Mouse (Mus musculus) midbrain, embryonic 11.5 days (tissue): ENCODE data around the gene Rabl2. TPM values are rescaled to one million over a fixed set of nuclear protein-coding genes. Genes with fewer than 3 reads are reported as not detected.

Source experiments
- ATAC-seq: fragments of 200-750 bp; cut with Nextera tagmentation; 2 replicates; pipeline ENCODE4 v1.8.0; 2017; ENCODE audit warnings: moderate TSS enrichment, moderate library complexity; ENCODE audit not compliant: low FRiP score
- DNase-seq: peaks from one replicate; pipeline ENCODE4 v3.0.0; 2015; ENCODE audit warnings: low spot score; ENCODE audit errors: missing footprints
- H3K27ac ChIP-seq: fragments of 300-500 bp; sonication (generic); 2 replicates; pipeline ENCODE4 v1.5.1; 2014; ENCODE audit warnings: low read depth, low read length
- H3K27me3 ChIP-seq: fragments of 300-500 bp; sonication (generic); 2 replicates; pipeline ENCODE4 v1.6.1; 2014; ENCODE audit warnings: mild to moderate bottlenecking, low read length, moderate library complexity, mixed read lengths; ENCODE audit not compliant: control insufficient read depth, insufficient read depth
- H3K36me3 ChIP-seq: fragments of 300-500 bp; sonication (generic); 2 replicates; pipeline ENCODE4 v1.6.1; 2014; ENCODE audit warnings: mild to moderate bottlenecking, low read length, moderate library complexity, mixed read lengths; ENCODE audit not compliant: control insufficient read depth, insufficient read depth
- H3K4me1 ChIP-seq: fragments of 300-500 bp; sonication (generic); 2 replicates; pipeline ENCODE4 v1.6.1; 2014; ENCODE audit warnings: low read length; ENCODE audit not compliant: control insufficient read depth, insufficient read depth
- H3K4me2 ChIP-seq: fragments of 300-500 bp; sonication (generic); 2 replicates; pipeline ENCODE4 v1.6.1; 2014; ENCODE audit warnings: mild to moderate bottlenecking, moderate library complexity
- H3K4me3 ChIP-seq: fragments of 300-500 bp; sonication (generic); 2 replicates; pipeline ENCODE4 v1.5.1; 2014; ENCODE audit warnings: low read depth, low read length
- H3K9ac ChIP-seq: fragments of 300-500 bp; sonication (generic); 2 replicates; pipeline ENCODE4 v1.6.1; 2014; ENCODE audit warnings: low read length
- H3K9me3 ChIP-seq: fragments of 300-500 bp; sonication (generic); 2 replicates; pipeline ENCODE4 v1.6.1; 2016; ENCODE audit warnings: low read length; ENCODE audit not compliant: control insufficient read depth
- WGBS: fragments of 180-500 bp; shearing (Covaris S2); extraction: QIAGEN DNeasy Blood & Tissue Kit; methylation state at CpG from one replicate; pipeline ENCODE4 v1.1.7; 2014; 5-methylcytosine and 5-hydroxymethylcytosine counted together
- polyA plus RNA-seq: library from polyadenylated mRNA; unstranded; fragments of >200 nt; fragmentation: Nextera tagmentation; extraction: Ambion mirVana; gene quantifications from 2 replicates; pipeline ENCODE4 v1.2.1, GENCODE M21; 2014

Gene Rabl2
- polyA plus RNA-seq: 84.3 and 87.3 TPM in 2 replicates

DNA sequence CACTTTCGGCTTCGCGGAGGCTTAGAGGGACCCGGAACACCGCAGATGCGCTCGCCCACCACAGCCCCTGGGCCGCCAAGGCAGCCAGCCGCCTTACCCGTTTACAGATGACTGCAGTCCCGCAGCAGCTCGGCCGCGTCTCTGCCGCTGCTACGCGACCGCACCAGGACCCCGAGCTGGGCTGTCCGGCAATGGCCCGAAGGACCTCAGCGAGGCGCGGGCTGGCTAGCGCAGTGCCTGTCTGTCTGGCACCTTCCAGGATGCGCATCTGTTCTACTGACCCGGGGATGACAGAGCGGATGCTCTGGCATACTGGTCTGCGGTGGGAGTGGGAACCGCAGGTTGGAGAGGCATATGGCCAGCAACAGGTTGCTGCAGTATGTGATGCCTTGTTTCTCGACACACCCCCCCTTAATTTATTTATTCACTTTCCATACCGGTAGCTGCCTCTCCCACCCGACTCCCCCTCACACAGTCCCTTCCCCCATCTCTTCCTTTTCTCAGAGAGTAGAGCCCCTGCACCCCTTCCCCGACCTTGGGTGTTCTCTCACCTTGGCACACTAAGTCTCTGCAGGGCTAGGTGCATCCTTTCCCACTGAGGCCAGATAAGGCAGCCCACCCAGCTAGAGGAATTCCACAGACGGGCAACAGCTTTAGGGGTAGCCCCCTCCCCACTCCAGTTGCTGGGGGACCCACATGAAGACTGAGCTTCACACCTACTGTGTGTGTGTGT is at the start of gene Rabl2:
Gene Rabl2, minus strand, starts transcription at position 201 of the 733 bp plus-strand sequence.
- H3K4me1 ChIP-seq: peaks cover 15% of the 10 kb centered on the region
- ATAC-seq (peak; percentile 97), DNase-seq (peak; percentile 99)
- H3K27me3 ChIP-seq: no peaks in the 10 kb centered on the region
- whole genome bisulfite sequencing: under 1% methylated on average over 35 of the region's 35 CpGs
- peak within 1 kb of the TSS; percentile 71; the same call in 1 of the 2 replicates for H3K27ac ChIP-seq
- no peaks in the 10 kb centered on the region for H3K36me3 ChIP-seq
- peak within 1 kb of the TSS; percentile 76 for H3K4me3 ChIP-seq
- H3K4me2 ChIP-seq: peak within 1 kb of the TSS; percentile 75
- peak within 1 kb of the TSS; percentile 75 for H3K9ac ChIP-seq
- no peaks in the 10 kb centered on the region for H3K9me3 ChIP-seq

- H3K4me3 ChIP-seq: no peak overlapping the region
- no peak overlapping the region for H3K27ac ChIP-seq
- no peak overlapping the region for H3K4me2 ChIP-seq
- H3K36me3 ChIP-seq: no peaks in the 10 kb centered on the region
- ATAC-seq (peak; percentile 59), DNase-seq (peak; percentile 99)
- no peaks in the 10 kb centered on the region for H3K4me1 ChIP-seq
- H3K9ac ChIP-seq: no peak overlapping the region
- no peaks in the 10 kb centered on the region for H3K27me3 ChIP-seq
- WGBS: 18% methylated on average over 6 of the region's 6 CpGs
- no peaks in the 10 kb centered on the region for H3K9me3 ChIP-seq
Measured at GRCm38 (mm10) chr15:89623626-89623959, 31.9 kb upstream of the Rabl2 start.

DNA sequence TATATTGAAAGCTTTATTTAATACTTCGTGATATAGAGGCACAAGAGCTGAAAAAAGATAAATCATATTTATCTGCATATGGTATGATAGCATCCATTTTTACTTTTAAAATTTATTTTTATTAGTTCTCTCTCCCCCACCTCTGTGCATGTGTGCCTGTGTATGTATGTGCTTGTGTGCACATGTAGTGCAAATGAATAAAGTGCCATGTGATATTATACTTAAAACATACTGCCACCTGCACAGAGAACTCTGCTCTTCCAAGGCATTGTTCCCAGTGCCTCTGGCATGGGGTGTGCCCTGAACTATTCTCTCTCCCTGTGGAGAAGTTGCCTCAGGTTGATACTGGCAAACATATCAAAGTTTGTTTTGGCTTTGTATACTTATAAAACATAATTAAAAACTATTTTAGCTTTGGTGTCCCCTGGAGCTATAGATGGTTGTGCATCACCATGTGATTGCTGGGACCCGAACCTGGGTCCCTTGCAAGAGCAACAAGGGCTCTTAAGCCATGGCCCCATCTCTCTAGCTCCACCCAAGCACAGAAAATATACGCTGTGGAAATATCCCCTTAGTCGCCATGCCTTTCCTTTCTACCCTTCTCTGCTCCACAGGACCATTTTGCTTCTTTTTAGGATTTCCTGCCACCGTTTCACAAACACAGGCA is 31.4 kb upstream of the Rabl2 start:
- no peak overlapping the region for H3K4me3 ChIP-seq
- H3K9ac ChIP-seq: no peak overlapping the region
- peak; percentile 35; the same call in 1 of the 2 replicates for ATAC-seq
- no peaks in the 10 kb centered on the region for H3K36me3 ChIP-seq
- H3K9me3 ChIP-seq: no peaks in the 10 kb centered on the region
- no peak overlapping the region for H3K27ac ChIP-seq
- no peaks in the 10 kb centered on the region for H3K4me1 ChIP-seq
- H3K4me2 ChIP-seq: no peak overlapping the region
- 71% methylated on average over 5 of the region's 5 CpGs for WGBS
- H3K27me3 ChIP-seq: no peaks in the 10 kb centered on the region
- no peak for DNase-seq

- WGBS: 78% methylated on average over 12 of the region's 12 CpGs
- Histone ChIP-seq H3K27me3 (no peaks in the 10 kb centered on the region), H3K9ac (no peak overlapping the region), H3K9me3 (no peaks in the 10 kb centered on the region), H3K4me2 (no peak overlapping the region), H3K36me3 (no peaks in the 10 kb centered on the region), H3K4me1 (no peaks in the 10 kb centered on the region), H3K4me3 (no peak overlapping the region), H3K27ac (no peak overlapping the region)
- DNase-seq (no peak), ATAC-seq (peak; percentile 30)
Measured at GRCm38 (mm10) chr15:89622312-89622958, 30.7 kb upstream of the Rabl2 start.

- ATAC-seq: no peak
Measured at GRCm38 (mm10) chr15:89607888-89608287, 16.2 kb upstream of the Rabl2 start.

GRCm38 (mm10) chr15:89607480-89607879 is 15.8 kb upstream of the Rabl2 start:
- ATAC-seq: no peak
- 90% methylated on average over 8 of the region's 8 CpGs for WGBS
- no peaks in the 10 kb centered on the region for H3K36me3 ChIP-seq

More at GRCm38 (mm10) chr15:89607888-89608287, 16.2 kb upstream of the Rabl2 start:
- no peaks in the 10 kb centered on the region for H3K4me1 ChIP-seq
- no peak overlapping the region for H3K27ac ChIP-seq
- H3K36me3 ChIP-seq: no peaks in the 10 kb centered on the region
- no peaks in the 10 kb centered on the region for H3K27me3 ChIP-seq
- H3K4me3 ChIP-seq: no peak overlapping the region
- H3K9ac ChIP-seq: no peak overlapping the region
- H3K4me2 ChIP-seq: no peak overlapping the region
- no peaks in the 10 kb centered on the region for H3K9me3 ChIP-seq
- no peak for DNase-seq
- 91% methylated on average over 9 of the region's 9 CpGs for WGBS

DNA sequence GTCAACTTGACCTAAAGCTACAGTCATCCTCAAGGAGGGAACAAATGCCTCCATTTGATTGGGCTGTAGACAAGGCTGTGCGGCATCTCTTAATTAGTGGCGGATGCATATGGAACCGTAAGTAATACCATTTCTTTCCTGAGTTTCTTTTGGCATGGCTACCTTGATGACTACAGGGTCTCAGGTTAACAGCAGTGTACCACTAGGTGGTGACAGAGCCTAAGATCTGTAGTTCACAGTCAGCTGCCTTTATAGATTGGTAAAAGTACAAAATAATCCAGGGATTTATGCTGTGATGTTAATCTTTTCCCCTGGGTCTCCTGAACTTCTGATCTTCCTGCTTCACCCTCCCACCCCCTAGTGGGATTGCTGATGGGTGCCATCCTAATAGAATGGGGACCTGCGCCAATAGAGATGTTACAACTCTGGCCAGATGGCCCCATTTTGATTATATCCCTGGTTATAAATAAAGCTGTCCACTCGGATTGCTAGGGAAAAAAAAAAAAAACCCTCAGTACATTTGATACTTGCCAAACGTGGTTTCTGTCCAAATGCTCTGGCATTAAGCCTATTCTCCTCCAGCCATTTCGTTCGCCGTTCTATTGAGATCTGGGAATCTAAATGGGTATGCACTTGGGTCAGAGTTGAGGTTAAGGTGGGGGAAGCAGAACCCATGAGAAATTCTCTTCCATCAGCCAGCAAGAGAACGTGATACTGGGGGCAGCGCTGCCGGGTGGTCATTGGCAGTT is 14.3 kb upstream of the Rabl2 start:
- H3K36me3 ChIP-seq: no peaks in the 10 kb centered on the region
- no peaks in the 10 kb centered on the region for H3K27me3 ChIP-seq
- ATAC-seq (no peak), DNase-seq (peak; percentile 71)
- H3K27ac ChIP-seq: no peak overlapping the region
- H3K4me2 ChIP-seq: no peak overlapping the region
- H3K9ac ChIP-seq: no peak overlapping the region
- H3K4me1 ChIP-seq: no peaks in the 10 kb centered on the region
- 83% methylated on average over 12 of the region's 12 CpGs for WGBS
- no peaks in the 10 kb centered on the region for H3K9me3 ChIP-seq
- no peak overlapping the region for H3K4me3 ChIP-seq

More at GRCm38 (mm10) chr15:89607480-89607879, 15.8 kb upstream of the Rabl2 start:
- H3K27me3 ChIP-seq: no peaks in the 10 kb centered on the region
- H3K4me3 ChIP-seq: no peak overlapping the region
- DNase-seq: no peak
- H3K27ac ChIP-seq: no peak overlapping the region
- H3K4me2 ChIP-seq: no peak overlapping the region
- H3K9ac ChIP-seq: no peak overlapping the region
- no peaks in the 10 kb centered on the region for H3K9me3 ChIP-seq
- H3K4me1 ChIP-seq: no peaks in the 10 kb centered on the region

- Histone ChIP-seq H3K4me1 (peaks cover 15% of the 10 kb centered on the region), H3K4me3 (peak overlapping the region; percentile 76), H3K9me3 (no peaks in the 10 kb centered on the region), H3K36me3 (no peaks in the 10 kb centered on the region), H3K27ac (no peak overlapping the region), H3K9ac (peak overlapping the region; percentile 75), H3K4me2 (peak overlapping the region; percentile 75), H3K27me3 (no peaks in the 10 kb centered on the region)
- WGBS: 47% methylated on average over 4 of the region's 4 CpGs
- ATAC-seq: peak; percentile 38; the same call in 1 of the 2 replicates
- peak; percentile 77 for DNase-seq
Measured at GRCm38 (mm10) chr15:89592548-89592947, 825 bp upstream of the Rabl2 start.
